Mouse (Mus musculus) liver, adult 2 months (tissue): Measurements from ENCODE around the gene Bcl2. TPM values are rescaled to one million over a fixed set of nuclear protein-coding genes. Genes with fewer than 3 reads are reported as not detected.
A peak's percentile ranks its signal among the peaks of the same experiment; 100 is the strongest.

Source experiments
- DNase-seq: peaks from one replicate; pipeline ENCODE4 v3.0.0-alpha.2; 2011; ENCODE audit warnings: low read depth, low spot score; ENCODE audit errors: extremely low read depth
- H3K27ac ChIP-seq: fragments of 200-500 bp; replicated peaks from 2 replicates; pipeline ENCODE4 v1.5.1; 2012; ENCODE audit warnings: low read depth, mild to moderate bottlenecking, control low read depth, inconsistent platforms, low read length; ENCODE audit not compliant: insufficient read depth
- H3K27me3 ChIP-seq: fragments of 200-500 bp; 2 replicates; pipeline ENCODE4 v1.6.1; 2012; ENCODE audit warnings: mild to moderate bottlenecking, moderate library complexity, low read length, inconsistent platforms; ENCODE audit not compliant: control insufficient read depth, insufficient read depth
- H3K36me3 ChIP-seq: fragments of 200-500 bp; 2 replicates; pipeline ENCODE4 v1.6.1; 2012; ENCODE audit warnings: low read length, inconsistent platforms; ENCODE audit not compliant: control insufficient read depth, insufficient read depth
- H3K4me1 ChIP-seq: fragments of 200-500 bp; 2 replicates; pipeline ENCODE4 v1.6.1; 2011; ENCODE audit warnings: low read length; ENCODE audit not compliant: control insufficient read depth, insufficient read depth
- H3K4me3 ChIP-seq: fragments of 200-500 bp; 2 replicates; pipeline ENCODE4 v1.5.1; 2011; ENCODE audit warnings: low read depth, mild to moderate bottlenecking, control low read depth, low read length, moderate library complexity; ENCODE audit not compliant: insufficient read depth
- H3K79me2 ChIP-seq: fragments of 200-500 bp; 2 replicates; pipeline ENCODE4 v1.6.1; 2012; ENCODE audit warnings: inconsistent platforms, mild to moderate bottlenecking, low read length, moderate library complexity; ENCODE audit not compliant: control insufficient read depth, insufficient read depth
- H3K9ac ChIP-seq: fragments of 200-500 bp; 2 replicates; pipeline ENCODE4 v1.6.1; 2012; ENCODE audit warnings: low read depth, mild to moderate bottlenecking, control low read depth, inconsistent platforms, low read length
- CTCF ChIP-seq: fragments of 200-500 bp; IDR thresholded peaks from 2 replicates; pipeline ENCODE4 v1.5.1; 2011; ENCODE audit warnings: low read depth, low read length, control low read depth
- POLR2A ChIP-seq: fragments of 200-500 bp; IDR thresholded peaks from 2 replicates; pipeline ENCODE4 v1.6.1; 2011; ENCODE audit warnings: low read length, control low read depth; ENCODE audit not compliant: insufficient read depth; ENCODE audit errors: extremely low read depth
- WGBS: fragments of 180-500 bp; shearing (Covaris S2); methylation state at CpG from one replicate; pipeline ENCODE4 v1.1.7; 2018; 5-methylcytosine and 5-hydroxymethylcytosine counted together
- polyA plus RNA-seq: library from polyadenylated mRNA; depleted of rRNA; stranded (reverse); fragments of >200 nt; gene quantifications from 2 replicates; pipeline ENCODE4 v1.2.3, GENCODE M21; 2012
- total RNA-seq: library from RNA; depleted of rRNA; stranded (reverse); fragments of >200 nt; gene quantifications from 2 replicates; pipeline ENCODE4 v1.2.3, GENCODE M21; 2014

Gene Bcl2
- total and polyA plus RNA-seq, 2 experiments: 0.26 to 1.5 TPM

GRCm38 (mm10) chr1:106584273-106584672 is 129.8 kb downstream of the Bcl2 start:
- no peaks in the 10 kb centered on the region for H3K36me3 ChIP-seq
- no peaks in the 10 kb centered on the region for H3K4me1 ChIP-seq
- WGBS: 87% methylated on average over 4 of the region's 4 CpGs
- no peak overlapping the region for H3K4me3 ChIP-seq
- no peak overlapping the region for H3K27ac ChIP-seq
- H3K79me2 ChIP-seq: no peaks in the 10 kb centered on the region
- no peak for TF ChIP-seq CTCF
- H3K27me3 ChIP-seq: no peaks in the 10 kb centered on the region
- DNase-seq: no peak
- H3K9ac ChIP-seq: no peak overlapping the region

DNA sequence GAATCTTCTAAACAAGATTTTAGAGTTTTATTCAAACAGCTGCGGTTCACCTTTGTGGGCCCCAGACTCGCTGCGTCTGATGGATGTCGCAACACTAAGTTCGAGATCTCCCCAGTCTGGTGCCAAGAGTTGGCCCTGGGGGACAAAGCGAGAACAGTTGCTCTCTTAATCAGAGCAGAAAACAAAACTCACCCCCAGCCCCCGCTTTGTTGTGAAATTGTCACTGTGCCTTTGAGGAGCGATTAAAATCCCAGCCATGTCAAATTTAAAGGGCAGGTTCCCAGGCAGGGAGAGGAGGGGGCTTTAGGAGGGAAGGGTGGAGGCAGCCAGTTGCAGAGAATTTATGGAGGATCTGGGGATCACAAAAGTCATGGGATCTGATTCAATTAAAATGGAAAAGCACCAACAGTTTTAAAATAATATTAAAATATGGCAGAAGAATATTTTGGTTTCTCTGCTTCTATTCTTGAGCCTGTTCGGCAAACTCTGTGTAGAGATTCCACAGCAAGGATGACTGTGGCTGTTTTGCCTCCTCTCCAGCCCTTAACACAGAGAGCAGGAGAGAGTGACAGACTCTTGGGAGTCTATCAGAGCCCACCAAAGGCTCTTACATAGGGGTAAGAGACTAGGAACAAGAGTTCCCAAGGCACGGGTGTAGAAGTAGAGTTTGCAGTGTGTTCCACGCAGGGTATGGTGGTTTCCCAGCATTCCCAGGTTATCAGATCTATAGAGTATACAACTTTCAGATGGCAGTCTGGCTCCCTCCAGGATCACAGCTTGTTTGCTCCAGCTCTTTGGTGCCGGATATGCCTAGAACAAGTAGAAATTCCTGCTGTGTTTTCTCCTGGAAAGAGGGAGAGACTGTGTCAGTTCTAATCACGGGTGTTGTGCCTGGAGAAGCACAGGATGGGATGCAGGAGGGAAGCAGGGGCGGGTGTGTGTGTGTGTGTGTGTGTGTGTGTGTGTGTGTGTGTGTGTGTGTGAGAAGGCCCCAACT is 130.5 kb downstream of the Bcl2 start:
- H3K27me3 ChIP-seq: no peaks in the 10 kb centered on the region
- no peaks in the 10 kb centered on the region for H3K36me3 ChIP-seq
- no peak for DNase-seq
- no peak overlapping the region for H3K4me3 ChIP-seq
- H3K4me1 ChIP-seq: no peaks in the 10 kb centered on the region
- no peaks in the 10 kb centered on the region for H3K79me2 ChIP-seq
- no peak for TF ChIP-seq POLR2A
- no peak for TF ChIP-seq CTCF
- no peak overlapping the region for H3K9ac ChIP-seq
- 56% methylated on average over 14 of the region's 14 CpGs for WGBS
- H3K27ac ChIP-seq: no peak overlapping the region

DNA sequence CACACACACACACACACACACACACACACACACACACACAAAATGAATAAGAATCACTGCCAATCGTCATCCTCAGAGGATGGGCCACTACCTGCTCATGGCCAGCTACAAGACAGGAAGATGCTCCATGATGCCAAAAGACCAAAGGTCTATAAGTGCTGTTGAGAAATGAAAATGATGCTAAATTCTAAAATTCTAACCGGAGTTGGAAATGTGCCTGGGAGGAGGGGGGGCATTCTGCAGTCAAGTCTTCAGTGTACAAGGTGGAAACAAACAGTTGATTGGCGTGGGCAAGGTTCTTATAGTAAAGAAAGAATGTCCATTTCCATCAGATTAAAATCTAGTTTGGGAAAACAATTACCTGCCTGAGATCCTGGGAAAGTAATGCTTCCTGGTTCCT is 131.3 kb downstream of the Bcl2 start:
- WGBS: 85% methylated on average over 3 of the region's 3 CpGs
- H3K4me3 ChIP-seq: no peak overlapping the region

GRCm38 (mm10) chr1:106581812-106582211 is 132.3 kb downstream of the Bcl2 start:
- Histone ChIP-seq H3K4me1 (no peaks in the 10 kb centered on the region), H3K9ac (no peak overlapping the region), H3K4me3 (no peak overlapping the region), H3K27me3 (no peaks in the 10 kb centered on the region), H3K79me2 (no peaks in the 10 kb centered on the region), H3K27ac (no peak overlapping the region), H3K36me3 (no peaks in the 10 kb centered on the region)
- WGBS: 70% methylated on average over 2 of the region's 2 CpGs
- DNase-seq: peak; percentile 6
- TF ChIP-seq CTCF (no peak), POLR2A (no peak)

More for the DNA sequence above, 131.3 kb downstream of the Bcl2 start:
- no peak for DNase-seq
- no peaks in the 10 kb centered on the region for H3K79me2 ChIP-seq
- TF ChIP-seq CTCF (no peak), POLR2A (no peak)
- H3K27ac ChIP-seq: no peak overlapping the region
- no peaks in the 10 kb centered on the region for H3K27me3 ChIP-seq
- no peaks in the 10 kb centered on the region for H3K36me3 ChIP-seq
- H3K9ac ChIP-seq: no peak overlapping the region
- no peaks in the 10 kb centered on the region for H3K4me1 ChIP-seq

- Histone ChIP-seq H3K4me1 (no peaks in the 10 kb centered on the region), H3K4me3 (no peak overlapping the region), H3K79me2 (no peaks in the 10 kb centered on the region), H3K9ac (no peak overlapping the region), H3K36me3 (no peaks in the 10 kb centered on the region), H3K27me3 (no peaks in the 10 kb centered on the region), H3K27ac (no peak overlapping the region)
- 92% methylated on average over 1 of the region's 1 CpGs for WGBS
- TF ChIP-seq POLR2A: no peak
- TF ChIP-seq CTCF: no peak
- DNase-seq: no peak
Measured at GRCm38 (mm10) chr1:106579768-106580167, 134.3 kb downstream of the Bcl2 start.

DNA sequence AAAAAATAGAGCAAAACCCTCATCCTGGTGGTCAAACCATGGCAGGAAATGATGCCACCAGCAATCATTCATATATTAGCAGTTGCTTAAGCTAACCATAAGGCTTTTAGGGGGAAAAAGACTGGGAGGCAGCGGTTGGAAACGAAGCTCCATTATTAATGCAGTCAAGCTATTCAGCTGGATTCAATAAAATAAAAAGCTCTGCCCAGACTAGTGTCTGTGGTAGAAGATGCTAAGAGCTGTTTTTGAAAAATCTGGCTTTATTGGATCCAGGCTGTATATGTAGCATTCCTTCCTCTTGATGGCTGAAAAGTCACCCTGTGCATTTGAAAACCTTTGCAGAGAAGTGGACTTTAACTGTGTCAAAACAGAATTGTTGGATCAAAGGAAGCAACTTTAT is 141.6 kb downstream of the Bcl2 start:
- Histone ChIP-seq H3K36me3 (no peaks in the 10 kb centered on the region), H3K9ac (no peak overlapping the region), H3K27ac (no peak overlapping the region), H3K27me3 (no peaks in the 10 kb centered on the region), H3K4me1 (peaks cover 2% of the 10 kb centered on the region), H3K4me3 (no peak overlapping the region), H3K79me2 (no peaks in the 10 kb centered on the region)
- TF ChIP-seq POLR2A (no peak), CTCF (no peak)
- no peak for DNase-seq
- 94% methylated on average over 2 of the region's 2 CpGs for WGBS
